Mouse (Mus musculus): ENCODE results near the gene Gm21976. TPM values are rescaled to one million over a fixed set of nuclear protein-coding genes. Genes with fewer than 3 reads are reported as not detected.

Gene Gm21976
- total RNA-seq, 2 experiments from 2014 or later, result not detected

- DNase-seq (ENCODE audit: low spot score), result no peak
Measured at GRCm38 (mm10) chr13:98353709-98354089, 74.0 kb downstream of the Gm21976 start.

- peak; percentile 20 for DNase-seq (ENCODE audit: low spot score)
Measured at GRCm38 (mm10) chr13:98354090-98354801, 74.6 kb downstream of the Gm21976 start, which contains the start of gene Foxd1. TSS of gene Foxd1 (plus strand) at chr13:98354242.

GRCm38 (mm10) chr13:98354871-98355558 is 75.3 kb downstream of the Gm21976 start:
- DNase-seq (ENCODE audit: low spot score), result no peak

- no peak for DNase-seq (ENCODE audit: low spot score)
Measured at GRCm38 (mm10) chr13:98355559-98356111, 75.9 kb downstream of the Gm21976 start.

- no peak for DNase-seq (ENCODE audit: low spot score)
Measured at GRCm38 (mm10) chr13:98356176-98356972, 76.7 kb downstream of the Gm21976 start.

Other genes starting within 250 kb of the Gm21976 start
- 1 to 10 TPM; 2.3 to 2.4 TPM for gene Arhgef28, start 73.4 kb upstream of the Gm21976 start, total RNA-seq (2021)
- gene Utp15, start 16.8 kb upstream of the Gm21976 start, total RNA-seq (2021), result 1 to 10 TPM; 3.5 to 3.8 TPM
- gene Ankra2, start 16.8 kb upstream of the Gm21976 start, total RNA-seq (2021), result 10 to 100 TPM; 14.6 to 15.5 TPM
- gene Btf3, start 37.1 kb downstream of the Gm21976 start, total RNA-seq (2021), result 100 to 1,000 TPM; 227 to 231 TPM
- under 1 TPM in 1 of 2 experiments, not detected in 1; 0.12 TPM for gene Foxd1, start 74.4 kb downstream of the Gm21976 start, total RNA-seq (2021)
- gene Gm10320, start 212.1 kb downstream of the Gm21976 start, total RNA-seq (2021), result not detected

Measured in gastrocnemius, adult 18-20 months (tissue).